Mouse (Mus musculus) heart, postnatal 0 days (tissue): ENCODE measurements at regions not wholly inside any gene's neighbourhood (a gene's known extent, or its start where the extent isn't known, plus 50 kb on each side); places are given as distances from the start of the nearest gene placed in this dataset.

Experiments used
- CTCF ChIP-seq: IDR thresholded peaks from 2 replicates; pipeline ENCODE4 v1.5.1; 2016; ENCODE audit warnings: antibody characterized with exemption, control low read depth, low read depth
- EP300 ChIP-seq: IDR thresholded peaks from 2 replicates; pipeline ENCODE4 v1.6.1; 2016; ENCODE audit warnings: antibody characterized with exemption, low read depth

- TF ChIP-seq CTCF (no peak), EP300 (no peak)
These were observed 113.4 kb upstream of the Dio3 start for GRCm38 (mm10) chr12:110165462-110165861.
